Mouse (Mus musculus) cerebral cortex, adult 2 months (tissue): ENCODE data around the gene Kdelr1.

Experiments
- WGBS: fragments of 180-500 bp; shearing (Covaris S2); methylation state at CpG from one replicate; pipeline ENCODE4 v1.1.7; 2018; 5-methylcytosine and 5-hydroxymethylcytosine counted together

Gene Kdelr1

GRCm38 (mm10) chr7:45869787-45870186 lies 2.8 kb upstream of the Kdelr1 start:
- 3% methylated on average over 14 of the region's 14 CpGs for WGBS

- 1% methylated on average over 30 of the region's 30 CpGs for WGBS
These were observed 2.1 kb upstream of the Kdelr1 start for GRCm38 (mm10) chr7:45870282-45871058.

- 2% methylated on average over 28 of the region's 28 CpGs for WGBS
These were observed 732 bp downstream of the Kdelr1 start for GRCm38 (mm10) chr7:45873061-45873947.

GRCm38 (mm10) chr7:45876895-45877294 lies 4.3 kb downstream of the Kdelr1 start:
- WGBS, result 98% methylated on average over 7 of the region's 7 CpGs

GRCm38 (mm10) chr7:45878278-45878677 lies 5.7 kb downstream of the Kdelr1 start, which contains the start of gene Grin2d:
Gene Grin2d (minus strand): TSS chr7:45878378.
- WGBS, result 72% methylated on average over 1 of the region's 1 CpGs

- 98% methylated on average over 4 of the region's 4 CpGs for WGBS
These were observed 8.0 kb downstream of the Kdelr1 start for GRCm38 (mm10) chr7:45880531-45880930.

- 86% methylated on average over 2 of the region's 2 CpGs for WGBS
These were observed 8.4 kb downstream of the Kdelr1 start for GRCm38 (mm10) chr7:45881011-45881410.

- 52% methylated on average over 3 of the region's 3 CpGs for WGBS
These were observed 14.7 kb downstream of the Kdelr1 start for GRCm38 (mm10) chr7:45887246-45887645.

GRCm38 (mm10) chr7:45892651-45893050 lies 20.1 kb downstream of the Kdelr1 start:
- 78% methylated on average over 2 of the region's 2 CpGs for WGBS

- WGBS, result 74% methylated on average over 6 of the region's 6 CpGs
These were observed 23.5 kb downstream of the Kdelr1 start for GRCm38 (mm10) chr7:45895931-45896516.

GRCm38 (mm10) chr7:45896517-45897257 lies 24.1 kb downstream of the Kdelr1 start, which contains the start of the genes Syngr4 and Tmem143:
Gene Syngr4 (minus strand): TSS chr7:45896714.
Gene Tmem143 (plus strand): TSS chr7:45896941.
- under 1% methylated on average over 40 of the region's 40 CpGs for WGBS

- WGBS, result 2% methylated on average over 19 of the region's 19 CpGs
These were observed 24.7 kb downstream of the Kdelr1 start for GRCm38 (mm10) chr7:45897258-45897757.

GRCm38 (mm10) chr7:45898125-45898524 lies 25.6 kb downstream of the Kdelr1 start:
- WGBS, result 52% methylated on average over 4 of the region's 4 CpGs

GRCm38 (mm10) chr7:45901562-45901961 lies 29.0 kb downstream of the Kdelr1 start:
- 78% methylated on average over 5 of the region's 5 CpGs for WGBS

- WGBS, result 80% methylated on average over 12 of the region's 12 CpGs
These were observed 30.0 kb downstream of the Kdelr1 start for GRCm38 (mm10) chr7:45902481-45903002.

GRCm38 (mm10) chr7:45906622-45907021 lies 34.0 kb downstream of the Kdelr1 start:
- 94% methylated on average over 9 of the region's 9 CpGs for WGBS

- 96% methylated on average over 16 of the region's 16 CpGs for WGBS
These were observed 36.6 kb downstream of the Kdelr1 start for GRCm38 (mm10) chr7:45909145-45909544.

GRCm38 (mm10) chr7:45914067-45914466 lies 41.5 kb downstream of the Kdelr1 start:
- whole genome bisulfite sequencing, result 86% methylated on average over 6 of the region's 6 CpGs

- WGBS, result 90% methylated on average over 5 of the region's 5 CpGs
These were observed 42.4 kb downstream of the Kdelr1 start for GRCm38 (mm10) chr7:45915011-45915410.

- 30% methylated on average over 26 of the region's 26 CpGs for WGBS
These were observed 43.8 kb downstream of the Kdelr1 start for GRCm38 (mm10) chr7:45916056-45917003.
